Mouse (Mus musculus): ENCODE results near the gene Dcbld1. TPM values are rescaled to one million over a fixed set of nuclear protein-coding genes. Genes with fewer than 3 reads are reported as not detected.
"Not testable (repeated sequence)": the region's sequence is repeated elsewhere in the genome, so short reads cannot be mapped to it uniquely, and the experiment has no call there.

The Dcbld1 gene
- polyA plus RNA-seq, 1 experiment from 2014 or later, result 22.2 TPM

- WGBS, result 93% methylated on average over 5 of the region's 5 CpGs
- no peak overlapping the region for H3K9ac ChIP-seq
Observed at GRCm38 (mm10) chr10:52271385-52271784, 38.0 kb downstream of the Dcbld1 start.

GRCm38 (mm10) chr10:52273012-52273411 lies 39.6 kb downstream of the Dcbld1 start:
- H3K9ac ChIP-seq, result no peak overlapping the region
- no peak overlapping the region for H3K4me3 ChIP-seq
- ATAC-seq (ENCODE audit: low FRiP score, low read depth), result no peak
- WGBS, result 71% methylated on average over 2 of the region's 2 CpGs
- no peaks in the 10 kb centered on the region for H3K9me3 ChIP-seq
- H3K27ac ChIP-seq (replicated peaks), result 0 out of 2 replicates have a peak overlapping the region, but pooled peaks have one; percentile 13
- no peak overlapping the region for H3K4me2 ChIP-seq
- H3K4me1 ChIP-seq (replicated peaks), result peaks cover 15% of the 10 kb centered on the region
- H3K36me3 ChIP-seq, result no peaks in the 10 kb centered on the region
- no peaks in the 10 kb centered on the region for H3K27me3 ChIP-seq

More at GRCm38 (mm10) chr10:52271385-52271784, 38.0 kb downstream of the Dcbld1 start:
- Histone ChIP-seq H3K9me3 (no peaks in the 10 kb centered on the region), H3K27me3 (no peaks in the 10 kb centered on the region), H3K4me2 (no peak overlapping the region), H3K36me3 (no peaks in the 10 kb centered on the region), H3K4me1 (replicated peaks) (peaks cover 15% of the 10 kb centered on the region), H3K27ac (replicated peaks) (no peak overlapping the region), H3K4me3 (no peak overlapping the region)
- no peak for ATAC-seq (ENCODE audit: low FRiP score, low read depth)

- no peak overlapping the region for H3K9ac ChIP-seq
Observed at GRCm38 (mm10) chr10:52274001-52274909, 40.8 kb downstream of the Dcbld1 start.

GRCm38 (mm10) chr10:52274910-52275604 lies 41.6 kb downstream of the Dcbld1 start:
- WGBS, result 26% methylated on average over 15 of the region's 15 CpGs
- Histone ChIP-seq H3K4me1 (replicated peaks) (peaks cover 15% of the 10 kb centered on the region), H3K36me3 (no peaks in the 10 kb centered on the region), H3K9me3 (no peaks in the 10 kb centered on the region), H3K4me2 (peak overlapping the region; percentile 31), H3K4me3 (no peak overlapping the region), H3K27ac (replicated peaks) (peak overlapping the region; percentile 67), H3K27me3 (no peaks in the 10 kb centered on the region), H3K9ac (no peak overlapping the region)
- ATAC-seq (ENCODE audit: low FRiP score, low read depth), result peak; percentile 28; the same call in 1 of the 2 replicates

More at GRCm38 (mm10) chr10:52274001-52274909, 40.8 kb downstream of the Dcbld1 start:
- Histone ChIP-seq H3K4me2 (peak overlapping the region; percentile 31; the same call in 1 of the 2 replicates), H3K4me1 (replicated peaks) (peaks cover 15% of the 10 kb centered on the region), H3K36me3 (no peaks in the 10 kb centered on the region), H3K9me3 (no peaks in the 10 kb centered on the region), H3K27ac (replicated peaks) (peak overlapping the region; percentile 67), H3K4me3 (no peak overlapping the region), H3K27me3 (no peaks in the 10 kb centered on the region)
- ATAC-seq (ENCODE audit: low FRiP score, low read depth), result peak; percentile 76; the same call in 1 of the 2 replicates
- WGBS, result 11% methylated on average over 8 of the region's 8 CpGs

- Histone ChIP-seq H3K4me2 (no peak overlapping the region), H3K4me3 (no peak overlapping the region), H3K9ac (no peak overlapping the region), H3K27ac (replicated peaks) (no peak overlapping the region), H3K36me3 (no peaks in the 10 kb centered on the region), H3K27me3 (no peaks in the 10 kb centered on the region), H3K4me1 (replicated peaks) (peaks cover 15% of the 10 kb centered on the region), H3K9me3 (no peaks in the 10 kb centered on the region)
- 86% methylated on average over 3 of the region's 3 CpGs for WGBS
- no peak for ATAC-seq (ENCODE audit: low FRiP score, low read depth)
Observed at GRCm38 (mm10) chr10:52276579-52276978, 43.2 kb downstream of the Dcbld1 start.

GRCm38 (mm10) chr10:52277564-52277963 lies 44.1 kb downstream of the Dcbld1 start:
- H3K4me3 ChIP-seq; H3K27me3 ChIP-seq; H3K27ac ChIP-seq (replicated peaks); H3K4me2 ChIP-seq; ATAC-seq (ENCODE audit: low FRiP score, low read depth); H3K9me3 ChIP-seq; H3K36me3 ChIP-seq; H3K9ac ChIP-seq: not testable (repeated sequence)
- H3K4me1 ChIP-seq (replicated peaks), result peaks cover 15% of the 10 kb centered on the region
- 96% methylated on average over 8 of the region's 8 CpGs for WGBS

GRCm38 (mm10) chr10:52278011-52278434 lies 44.6 kb downstream of the Dcbld1 start:
- Histone ChIP-seq H3K4me3 (no peak overlapping the region), H3K27me3 (no peaks in the 10 kb centered on the region), H3K4me2 (no peak overlapping the region), H3K4me1 (replicated peaks) (peaks cover 15% of the 10 kb centered on the region), H3K9me3 (no peaks in the 10 kb centered on the region), H3K9ac (no peak overlapping the region), H3K27ac (replicated peaks) (no peak overlapping the region), H3K36me3 (no peaks in the 10 kb centered on the region)
- WGBS, result 80% methylated on average over 9 of the region's 9 CpGs
- no peak for ATAC-seq (ENCODE audit: low FRiP score, low read depth)

- peaks cover 15% of the 10 kb centered on the region for H3K4me1 ChIP-seq (replicated peaks)
- no peaks in the 10 kb centered on the region for H3K36me3 ChIP-seq
- H3K9me3 ChIP-seq, result no peaks in the 10 kb centered on the region
- no peak for ATAC-seq (ENCODE audit: low FRiP score, low read depth)
- H3K4me3 ChIP-seq, result no peak overlapping the region
- no peak overlapping the region for H3K27ac ChIP-seq (replicated peaks)
- no peak overlapping the region for H3K9ac ChIP-seq
- H3K27me3 ChIP-seq, result no peaks in the 10 kb centered on the region
- WGBS, result 77% methylated on average over 3 of the region's 3 CpGs
- no peak overlapping the region for H3K4me2 ChIP-seq
Observed at GRCm38 (mm10) chr10:52278866-52279265, 45.4 kb downstream of the Dcbld1 start.

GRCm38 (mm10) chr10:52279876-52280275 lies 46.5 kb downstream of the Dcbld1 start:
- Histone ChIP-seq H3K4me1 (replicated peaks) (peaks cover 7% of the 10 kb centered on the region), H3K4me3 (no peak overlapping the region), H3K27ac (replicated peaks) (no peak overlapping the region), H3K36me3 (no peaks in the 10 kb centered on the region), H3K27me3 (no peaks in the 10 kb centered on the region), H3K9me3 (no peaks in the 10 kb centered on the region), H3K9ac (no peak overlapping the region), H3K4me2 (no peak overlapping the region)
- ATAC-seq (ENCODE audit: low FRiP score, low read depth), result no peak
- WGBS, result 86% methylated on average over 4 of the region's 4 CpGs

GRCm38 (mm10) chr10:52280623-52281022 lies 47.2 kb downstream of the Dcbld1 start:
- no peaks in the 10 kb centered on the region for H3K36me3 ChIP-seq
- no peaks in the 10 kb centered on the region for H3K9me3 ChIP-seq
- H3K4me2 ChIP-seq, result no peak overlapping the region
- no peaks in the 10 kb centered on the region for H3K4me1 ChIP-seq (replicated peaks)
- no peak overlapping the region for H3K27ac ChIP-seq (replicated peaks)
- WGBS, result 93% methylated on average over 3 of the region's 3 CpGs
- no peaks in the 10 kb centered on the region for H3K27me3 ChIP-seq
- ATAC-seq (ENCODE audit: low FRiP score, low read depth), result no peak
- H3K4me3 ChIP-seq, result no peak overlapping the region
- H3K9ac ChIP-seq, result no peak overlapping the region

GRCm38 (mm10) chr10:52281337-52281736 lies 47.9 kb downstream of the Dcbld1 start:
- Histone ChIP-seq H3K4me3 (no peak overlapping the region), H3K36me3 (no peaks in the 10 kb centered on the region), H3K4me2 (no peak overlapping the region), H3K9ac (no peak overlapping the region), H3K27me3 (no peaks in the 10 kb centered on the region), H3K9me3 (no peaks in the 10 kb centered on the region), H3K27ac (replicated peaks) (no peak overlapping the region), H3K4me1 (replicated peaks) (no peaks in the 10 kb centered on the region)
- no peak for ATAC-seq (ENCODE audit: low FRiP score, low read depth)

GRCm38 (mm10) chr10:52284578-52284977 lies 51.2 kb downstream of the Dcbld1 start:
- no peak overlapping the region for H3K27ac ChIP-seq (replicated peaks)
- H3K4me2 ChIP-seq, result no peak overlapping the region
- ATAC-seq (ENCODE audit: low FRiP score, low read depth), result no peak
- H3K27me3 ChIP-seq, result no peaks in the 10 kb centered on the region
- H3K9ac ChIP-seq, result no peak overlapping the region
- no peak overlapping the region for H3K4me3 ChIP-seq
- H3K4me1 ChIP-seq (replicated peaks), result no peaks in the 10 kb centered on the region
- H3K9me3 ChIP-seq, result no peaks in the 10 kb centered on the region
- H3K36me3 ChIP-seq, result no peaks in the 10 kb centered on the region
- WGBS, result 75% methylated on average over 8 of the region's 8 CpGs

Measured in hindbrain, embryonic 15.5 days (tissue).